Mouse (Mus musculus) forebrain, embryonic 13.5 days (tissue): ENCODE measurements around the gene Tbc1d32. TPM values are rescaled to one million over a fixed set of nuclear protein-coding genes. Genes with fewer than 3 reads are reported as not detected.

Experiments used
- ATAC-seq: fragments of 200-750 bp; cut with Nextera tagmentation; 2 replicates; pipeline ENCODE4 v1.8.0; 2017
- H3K27ac ChIP-seq: fragments of 300-500 bp; sonication (generic); 2 replicates; pipeline ENCODE4 v1.5.1; 2015; ENCODE audit warnings: inconsistent platforms, mild to moderate bottlenecking, moderate library complexity
- H3K27me3 ChIP-seq: fragments of 300-500 bp; sonication (generic); 2 replicates; pipeline ENCODE4 v1.6.1; 2015; ENCODE audit warnings: mild to moderate bottlenecking, inconsistent platforms
- H3K36me3 ChIP-seq: fragments of 300-500 bp; sonication (generic); 2 replicates; pipeline ENCODE4 v1.6.1; 2015; ENCODE audit warnings: mild to moderate bottlenecking, inconsistent platforms; ENCODE audit not compliant: poor library complexity, severe bottlenecking
- H3K4me1 ChIP-seq: fragments of 300-500 bp; sonication (generic); 2 replicates; pipeline ENCODE4 v1.6.1; 2015; ENCODE audit warnings: inconsistent platforms
- H3K4me2 ChIP-seq: fragments of 300-500 bp; sonication (generic); 2 replicates; pipeline ENCODE4 v1.6.1; 2015; ENCODE audit warnings: inconsistent platforms, mild to moderate bottlenecking, moderate library complexity
- H3K4me3 ChIP-seq: fragments of 300-500 bp; sonication (generic); 2 replicates; pipeline ENCODE4 v1.5.1; 2015; ENCODE audit warnings: mild to moderate bottlenecking, inconsistent platforms
- H3K9ac ChIP-seq: fragments of 300-500 bp; sonication (generic); 2 replicates; pipeline ENCODE4 v1.6.1; 2015; ENCODE audit warnings: mild to moderate bottlenecking, inconsistent platforms
- H3K9me3 ChIP-seq: fragments of 300-500 bp; sonication (generic); replicated peaks from 2 replicates; pipeline ENCODE4 v1.6.1; 2016; ENCODE audit warnings: inconsistent platforms
- WGBS: fragments of 180-500 bp; shearing (Covaris S2); methylation state at CpG from one replicate; pipeline ENCODE4 v1.1.7; 2015; 5-methylcytosine and 5-hydroxymethylcytosine counted together
- polyA plus RNA-seq: library from polyadenylated mRNA; unstranded; fragments of >200 nt; fragmentation: Nextera tagmentation; extraction: Ambion mirVana; gene quantifications from 2 replicates; pipeline ENCODE4 v1.2.1, GENCODE M21; 2015

The Tbc1d32 gene
- polyA plus RNA-seq, 1 experiment from 2014 or later: 2.9 TPM

DNA sequence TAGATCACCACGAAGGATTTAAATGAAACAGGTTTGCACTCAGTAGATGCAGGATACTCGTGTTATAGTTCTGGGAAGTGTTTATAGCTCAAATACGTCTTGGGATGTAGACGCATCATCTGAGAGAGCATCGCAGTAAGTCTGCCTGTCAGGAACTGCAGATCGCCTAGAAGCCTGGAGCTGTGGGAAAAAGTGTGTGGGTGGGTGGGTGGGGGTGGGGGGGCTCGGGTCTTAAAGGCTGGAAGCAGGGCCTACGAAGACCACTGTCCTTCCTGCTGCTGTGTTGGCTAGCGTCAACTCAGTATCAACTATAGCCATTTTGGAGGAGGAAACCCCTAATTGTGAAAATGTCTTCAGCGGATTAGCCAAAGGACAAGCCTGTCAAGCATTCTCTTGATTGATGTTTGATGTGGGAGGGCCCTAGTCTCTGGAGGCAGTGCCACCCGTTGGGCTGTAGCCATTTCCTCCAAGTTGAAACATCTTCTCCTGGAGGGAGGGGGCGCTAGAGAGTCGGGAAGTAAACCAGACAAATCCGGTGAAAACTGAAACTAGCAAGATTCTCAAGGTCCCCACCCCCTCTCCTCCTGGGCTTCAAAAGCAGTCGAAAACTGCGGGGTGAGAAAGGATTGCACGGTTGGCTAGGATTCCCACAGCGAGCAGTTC lies 122.0 kb downstream of the Tbc1d32 start, which contains the start of gene Msl3l2:
Gene Msl3l2 (plus strand): TSS at position 585 of the 663 bp plus-strand sequence.
- peak; percentile 79 for ATAC-seq
- 31% methylated on average over 18 of the region's 18 CpGs for WGBS
- Histone ChIP-seq H3K27ac (no peak within 1 kb of the TSS), H3K9me3 (no peaks in the 10 kb centered on the region), H3K36me3 (no peaks in the 10 kb centered on the region), H3K9ac (no peak within 1 kb of the TSS), H3K4me2 (peak within 1 kb of the TSS; percentile 36), H3K4me1 (0 out of 2 replicates have a peak, but pooled peaks cover 7% of the 10 kb centered on the region), H3K4me3 (no peak within 1 kb of the TSS), H3K27me3 (no peaks in the 10 kb centered on the region)

DNA sequence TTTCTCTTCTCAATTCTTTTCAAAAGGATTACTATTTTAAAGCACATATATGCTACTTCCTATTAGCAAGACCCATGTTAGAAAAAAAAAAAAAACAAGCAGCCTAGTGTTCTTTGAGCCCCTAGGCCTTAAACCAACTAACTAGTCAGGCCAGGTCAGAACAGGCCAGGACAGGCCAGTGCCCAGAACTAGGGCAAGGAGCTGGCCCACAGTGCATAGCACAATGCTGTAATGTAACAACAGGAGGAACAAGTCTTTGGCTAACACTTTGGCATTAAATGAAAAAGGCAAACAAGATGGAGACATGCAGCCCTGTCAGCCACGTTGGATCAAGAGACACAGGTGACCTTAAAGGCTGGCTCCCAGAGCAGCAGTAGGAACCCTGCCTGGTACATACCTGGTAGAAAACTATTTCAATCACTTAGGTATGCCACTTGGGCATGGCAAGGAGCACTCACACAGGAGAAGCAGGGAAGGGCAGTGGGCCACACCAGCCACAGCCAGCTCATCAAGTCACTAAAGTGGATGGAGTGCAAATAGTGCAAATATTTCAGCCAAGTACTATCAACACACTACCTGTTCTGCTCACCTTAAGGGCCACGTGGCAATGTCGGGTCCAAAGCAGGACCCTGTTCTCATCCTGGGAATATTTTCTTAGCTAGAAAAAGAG lies 128.7 kb downstream of the Tbc1d32 start:
- no peak overlapping the region for H3K27ac ChIP-seq
- no peak overlapping the region for H3K4me3 ChIP-seq
- 84% methylated on average over 3 of the region's 3 CpGs for WGBS
- H3K9me3 ChIP-seq: no peaks in the 10 kb centered on the region
- H3K27me3 ChIP-seq: no peaks in the 10 kb centered on the region
- ATAC-seq: no peak
- no peak overlapping the region for H3K9ac ChIP-seq
- H3K4me1 ChIP-seq: no peaks in the 10 kb centered on the region
- no peak overlapping the region for H3K4me2 ChIP-seq
- no peaks in the 10 kb centered on the region for H3K36me3 ChIP-seq

DNA sequence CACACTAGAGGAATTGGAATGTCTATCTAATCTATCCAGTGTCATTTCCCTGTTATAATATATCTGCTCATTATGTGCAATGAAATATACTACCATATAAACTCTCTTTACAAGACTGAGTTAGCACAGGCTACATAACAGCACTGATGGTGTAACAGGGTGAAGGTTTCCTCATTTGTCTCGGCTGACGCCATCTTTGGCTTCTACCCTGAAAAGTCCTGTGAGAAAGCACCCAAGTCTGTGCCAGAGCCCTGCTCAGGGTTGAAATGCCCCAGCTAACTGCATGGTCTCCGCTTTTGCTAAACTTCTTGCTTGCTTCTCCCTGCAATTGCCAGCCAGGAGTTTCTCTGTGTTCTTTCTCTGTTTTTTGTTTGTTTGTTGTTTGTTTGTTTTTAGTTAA lies 129.4 kb downstream of the Tbc1d32 start:
- Histone ChIP-seq H3K27me3 (no peaks in the 10 kb centered on the region), H3K27ac (no peak overlapping the region), H3K9me3 (no peaks in the 10 kb centered on the region), H3K9ac (no peak overlapping the region), H3K4me2 (no peak overlapping the region), H3K4me3 (no peak overlapping the region), H3K36me3 (no peaks in the 10 kb centered on the region), H3K4me1 (no peaks in the 10 kb centered on the region)
- 82% methylated on average over 3 of the region's 3 CpGs for WGBS
- no peak for ATAC-seq

DNA sequence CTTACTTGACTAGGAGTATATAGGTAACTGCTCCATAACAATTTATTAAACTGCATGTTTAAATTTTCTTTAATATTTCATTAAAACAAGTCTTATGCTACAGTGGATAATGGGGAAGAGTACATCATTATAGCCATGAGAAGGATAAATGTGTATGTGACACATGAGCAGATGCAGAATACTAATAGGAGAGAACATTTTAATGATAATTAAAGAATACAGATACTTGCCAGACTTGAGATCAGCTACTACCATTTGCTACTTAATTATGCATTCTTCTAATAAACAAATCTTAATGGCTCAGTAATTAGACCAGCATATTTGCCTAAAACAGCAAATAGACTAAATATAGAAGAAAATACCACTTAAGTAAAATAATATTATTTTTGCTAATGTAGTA lies 131.7 kb downstream of the Tbc1d32 start:
- Histone ChIP-seq H3K27me3 (no peaks in the 10 kb centered on the region), H3K4me2 (no peak overlapping the region), H3K9ac (no peak overlapping the region), H3K4me3 (no peak overlapping the region), H3K27ac (no peak overlapping the region), H3K36me3 (no peaks in the 10 kb centered on the region), H3K9me3 (no peaks in the 10 kb centered on the region), H3K4me1 (no peaks in the 10 kb centered on the region)
- peak; percentile 80 for ATAC-seq

GRCm38 (mm10) chr10:56094586-56094985 lies 133.9 kb downstream of the Tbc1d32 start:
- no peak overlapping the region for H3K4me2 ChIP-seq
- no peaks in the 10 kb centered on the region for H3K4me1 ChIP-seq
- no peaks in the 10 kb centered on the region for H3K27me3 ChIP-seq
- H3K9me3 ChIP-seq: no peaks in the 10 kb centered on the region
- no peak for ATAC-seq
- H3K36me3 ChIP-seq: no peaks in the 10 kb centered on the region
- H3K27ac ChIP-seq: no peak overlapping the region
- 85% methylated on average over 5 of the region's 5 CpGs for WGBS
- H3K4me3 ChIP-seq: no peak overlapping the region
- no peak overlapping the region for H3K9ac ChIP-seq

GRCm38 (mm10) chr10:56089714-56090113 lies 138.8 kb downstream of the Tbc1d32 start:
- no peak overlapping the region for H3K4me2 ChIP-seq
- no peaks in the 10 kb centered on the region for H3K4me1 ChIP-seq
- no peaks in the 10 kb centered on the region for H3K9me3 ChIP-seq
- H3K4me3 ChIP-seq: no peak overlapping the region
- WGBS: 88% methylated on average over 4 of the region's 4 CpGs
- no peaks in the 10 kb centered on the region for H3K36me3 ChIP-seq
- H3K9ac ChIP-seq: no peak overlapping the region
- no peak overlapping the region for H3K27ac ChIP-seq
- no peaks in the 10 kb centered on the region for H3K27me3 ChIP-seq
- ATAC-seq: no peak

GRCm38 (mm10) chr10:56062746-56063145 lies 165.7 kb downstream of the Tbc1d32 start:
- Histone ChIP-seq H3K9me3 (no peaks in the 10 kb centered on the region), H3K36me3 (no peaks in the 10 kb centered on the region), H3K27me3 (no peaks in the 10 kb centered on the region), H3K9ac (no peak overlapping the region), H3K27ac (no peak overlapping the region), H3K4me3 (no peak overlapping the region), H3K4me1 (peaks cover 10% of the 10 kb centered on the region), H3K4me2 (no peak overlapping the region)
- WGBS: 89% methylated on average over 2 of the region's 2 CpGs
- no peak for ATAC-seq

DNA sequence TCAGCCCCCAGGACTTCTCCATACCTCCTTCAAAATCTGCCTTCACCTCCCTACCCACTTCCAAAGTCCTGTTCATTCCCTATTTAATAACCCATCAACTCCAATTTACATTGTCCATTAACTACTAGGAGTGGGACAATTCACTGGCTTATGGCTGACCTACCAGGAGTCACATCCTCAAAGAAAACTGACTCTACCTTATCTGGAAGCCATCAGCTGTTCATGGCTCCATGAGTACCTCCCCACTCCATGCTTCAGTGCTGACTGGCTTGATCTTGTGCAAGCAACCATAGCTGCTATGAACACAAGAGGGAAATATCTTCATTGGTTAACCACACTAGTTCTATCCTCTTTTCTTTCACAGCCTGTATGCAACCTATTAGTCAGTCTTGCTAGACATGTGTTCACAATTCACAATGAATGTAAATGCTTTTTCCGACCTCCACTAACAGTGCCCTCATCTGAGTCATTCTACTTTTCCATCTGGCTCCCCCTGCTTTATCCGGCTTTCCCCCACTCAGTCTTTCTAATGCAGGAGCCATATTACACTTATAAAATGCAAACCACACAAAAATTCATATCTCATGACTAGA lies 167.2 kb downstream of the Tbc1d32 start:
- no peaks in the 10 kb centered on the region for H3K9me3 ChIP-seq
- H3K4me2 ChIP-seq: no peak overlapping the region
- no peaks in the 10 kb centered on the region for H3K36me3 ChIP-seq
- 85% methylated on average over 2 of the region's 2 CpGs for WGBS
- H3K4me3 ChIP-seq: no peak overlapping the region
- no peak overlapping the region for H3K9ac ChIP-seq
- H3K27me3 ChIP-seq: no peaks in the 10 kb centered on the region
- H3K27ac ChIP-seq: no peak overlapping the region
- no peak for ATAC-seq
- peaks cover 10% of the 10 kb centered on the region for H3K4me1 ChIP-seq

GRCm38 (mm10) chr10:56058979-56059422 lies 169.5 kb downstream of the Tbc1d32 start:
- Histone ChIP-seq H3K4me2 (no peak overlapping the region), H3K27me3 (no peaks in the 10 kb centered on the region), H3K27ac (peak overlapping the region; percentile 48; the same call in 1 of the 2 replicates), H3K36me3 (no peaks in the 10 kb centered on the region), H3K9ac (no peak overlapping the region), H3K4me3 (no peak overlapping the region), H3K9me3 (no peaks in the 10 kb centered on the region), H3K4me1 (peaks cover 10% of the 10 kb centered on the region)
- ATAC-seq: peak; percentile 80
- WGBS: 17% methylated on average over 3 of the region's 3 CpGs

DNA sequence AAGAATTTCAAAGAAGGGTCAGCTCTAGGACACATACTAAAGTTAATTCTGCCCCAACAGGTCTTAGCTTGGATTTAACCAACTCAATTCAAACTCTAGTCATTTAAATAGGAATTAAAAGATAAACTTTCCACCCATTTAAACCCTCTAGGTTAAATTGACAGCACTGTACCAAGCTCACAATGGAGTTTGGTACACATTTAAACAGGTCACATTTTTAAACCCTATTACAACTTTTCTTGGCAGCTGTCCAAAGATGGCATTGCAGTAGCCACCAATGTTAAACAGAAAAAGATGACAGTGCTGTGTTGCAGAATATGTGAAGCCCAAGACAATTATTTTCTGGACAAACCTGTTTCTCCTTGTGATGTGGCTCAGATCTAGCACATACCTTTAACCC lies 203.1 kb downstream of the Tbc1d32 start:
- H3K27me3 ChIP-seq: no peaks in the 10 kb centered on the region
- no peak overlapping the region for H3K4me2 ChIP-seq
- H3K36me3 ChIP-seq: no peaks in the 10 kb centered on the region
- H3K4me3 ChIP-seq: no peak overlapping the region
- no peak for ATAC-seq
- no peak overlapping the region for H3K27ac ChIP-seq
- no peaks in the 10 kb centered on the region for H3K4me1 ChIP-seq
- no peaks in the 10 kb centered on the region for H3K9me3 ChIP-seq
- H3K9ac ChIP-seq: no peak overlapping the region

- Histone ChIP-seq H3K36me3 (no peaks in the 10 kb centered on the region), H3K4me2 (no peak overlapping the region), H3K4me3 (no peak overlapping the region), H3K4me1 (no peaks in the 10 kb centered on the region), H3K9ac (no peak overlapping the region), H3K27me3 (no peaks in the 10 kb centered on the region), H3K9me3 (no peaks in the 10 kb centered on the region), H3K27ac (no peak overlapping the region)
- no peak for ATAC-seq
- 90% methylated on average over 2 of the region's 2 CpGs for WGBS
Observed at GRCm38 (mm10) chr10:56024579-56024978, 203.9 kb downstream of the Tbc1d32 start.

DNA sequence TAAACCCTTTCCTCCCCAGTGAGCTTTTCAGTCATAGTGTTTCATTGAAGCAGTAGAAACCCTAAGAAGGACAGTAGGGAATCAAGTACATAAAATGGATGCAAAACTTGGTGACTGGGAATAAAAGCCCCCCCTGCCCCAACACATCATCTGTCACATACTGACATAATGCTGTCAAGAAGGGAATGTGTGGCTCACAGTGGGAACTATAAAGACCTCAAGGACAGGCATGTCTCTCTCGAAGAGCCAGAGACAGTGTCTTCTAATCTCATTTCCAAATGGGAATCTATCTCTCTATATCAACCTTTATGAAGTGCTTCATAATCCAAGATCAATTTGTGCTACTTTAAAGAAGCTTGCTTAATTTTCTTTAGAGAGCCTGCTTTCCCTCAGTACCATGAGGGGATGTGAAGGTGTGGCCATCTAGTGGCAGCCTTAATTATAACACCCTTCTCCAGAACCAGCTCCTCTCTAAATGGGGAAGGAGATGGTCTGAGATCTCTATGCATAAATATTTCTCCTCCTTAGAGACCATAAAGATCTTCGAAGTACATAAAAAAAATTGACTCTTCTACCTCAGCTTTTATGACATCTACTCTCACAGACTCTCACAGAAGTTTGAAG lies 248.5 kb downstream of the Tbc1d32 start:
- no peak overlapping the region for H3K4me3 ChIP-seq
- H3K9me3 ChIP-seq: no peaks in the 10 kb centered on the region
- ATAC-seq: peak; percentile 95
- no peak overlapping the region for H3K9ac ChIP-seq
- no peaks in the 10 kb centered on the region for H3K27me3 ChIP-seq
- no peaks in the 10 kb centered on the region for H3K4me1 ChIP-seq
- H3K4me2 ChIP-seq: no peak overlapping the region
- H3K36me3 ChIP-seq: no peaks in the 10 kb centered on the region
- WGBS: 41% methylated on average over 2 of the region's 2 CpGs
- no peak overlapping the region for H3K27ac ChIP-seq
